Mouse (Mus musculus) liver, adult 2 months (tissue): ENCODE measurements around the gene Gm5678. TPM values are rescaled to one million over a fixed set of nuclear protein-coding genes. Genes with fewer than 3 reads are reported as not detected.

ENCODE experiments used
- DNase-seq: peaks from one replicate; pipeline ENCODE4 v3.0.0-alpha.2; 2011; ENCODE audit warnings: low read depth, low spot score; ENCODE audit errors: extremely low read depth
- H3K27ac ChIP-seq: fragments of 200-500 bp; replicated peaks from 2 replicates; pipeline ENCODE4 v1.5.1; 2012; ENCODE audit warnings: low read depth, mild to moderate bottlenecking, control low read depth, inconsistent platforms, low read length; ENCODE audit not compliant: insufficient read depth
- H3K27me3 ChIP-seq: fragments of 200-500 bp; 2 replicates; pipeline ENCODE4 v1.6.1; 2012; ENCODE audit warnings: mild to moderate bottlenecking, moderate library complexity, low read length, inconsistent platforms; ENCODE audit not compliant: control insufficient read depth, insufficient read depth
- H3K36me3 ChIP-seq: fragments of 200-500 bp; 2 replicates; pipeline ENCODE4 v1.6.1; 2012; ENCODE audit warnings: low read length, inconsistent platforms; ENCODE audit not compliant: control insufficient read depth, insufficient read depth
- H3K4me1 ChIP-seq: fragments of 200-500 bp; 2 replicates; pipeline ENCODE4 v1.6.1; 2011; ENCODE audit warnings: low read length; ENCODE audit not compliant: control insufficient read depth, insufficient read depth
- H3K4me3 ChIP-seq: fragments of 200-500 bp; 2 replicates; pipeline ENCODE4 v1.5.1; 2011; ENCODE audit warnings: low read depth, mild to moderate bottlenecking, control low read depth, low read length, moderate library complexity; ENCODE audit not compliant: insufficient read depth
- H3K79me2 ChIP-seq: fragments of 200-500 bp; 2 replicates; pipeline ENCODE4 v1.6.1; 2012; ENCODE audit warnings: inconsistent platforms, mild to moderate bottlenecking, low read length, moderate library complexity; ENCODE audit not compliant: control insufficient read depth, insufficient read depth
- H3K9ac ChIP-seq: fragments of 200-500 bp; 2 replicates; pipeline ENCODE4 v1.6.1; 2012; ENCODE audit warnings: low read depth, mild to moderate bottlenecking, control low read depth, inconsistent platforms, low read length
- CTCF ChIP-seq: fragments of 200-500 bp; IDR thresholded peaks from 2 replicates; pipeline ENCODE4 v1.5.1; 2011; ENCODE audit warnings: low read depth, low read length, control low read depth
- POLR2A ChIP-seq: fragments of 200-500 bp; IDR thresholded peaks from 2 replicates; pipeline ENCODE4 v1.6.1; 2011; ENCODE audit warnings: low read length, control low read depth; ENCODE audit not compliant: insufficient read depth; ENCODE audit errors: extremely low read depth
- WGBS: fragments of 180-500 bp; shearing (Covaris S2); methylation state at CpG from one replicate; pipeline ENCODE4 v1.1.7; 2018; 5-methylcytosine and 5-hydroxymethylcytosine counted together
- polyA plus RNA-seq: library from polyadenylated mRNA; depleted of rRNA; stranded (reverse); fragments of >200 nt; gene quantifications from 2 replicates; pipeline ENCODE4 v1.2.3, GENCODE M21; 2012; rRNA removed
- total RNA-seq: library from RNA; depleted of rRNA; stranded (reverse); fragments of >200 nt; gene quantifications from 2 replicates; pipeline ENCODE4 v1.2.3, GENCODE M21; 2014; rRNA removed

Gm5678 gene
- total and polyA plus RNA-seq, 2 experiments, result not detected

DNA sequence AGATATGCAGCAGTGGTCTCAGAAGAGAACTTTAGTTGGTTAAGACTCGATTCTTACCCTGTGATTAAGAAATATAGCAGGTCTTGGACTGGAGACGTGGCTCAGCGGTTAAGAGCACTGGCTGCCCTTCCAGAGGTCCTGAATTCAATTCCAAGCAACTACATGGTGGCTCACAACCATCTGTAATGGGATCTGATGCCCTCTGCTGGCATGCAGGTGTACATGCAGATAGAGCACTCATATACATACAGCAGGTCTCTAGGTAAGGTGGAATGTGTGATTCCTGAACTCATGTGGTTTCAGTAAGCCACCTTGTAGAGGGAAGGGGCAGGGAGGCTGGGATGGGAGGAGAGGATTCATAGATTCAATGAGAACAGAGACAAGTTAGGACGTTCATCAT is 50.3 kb downstream of the Gm5678 start:
- no peaks in the 10 kb centered on the region for H3K36me3 ChIP-seq
- peaks cover 2% of the 10 kb centered on the region; the same call in 1 of the 2 replicates for H3K27me3 ChIP-seq
- H3K4me1 ChIP-seq, result peaks cover 2% of the 10 kb centered on the region
- no peak for DNase-seq
- H3K27ac ChIP-seq, result no peak overlapping the region
- H3K79me2 ChIP-seq, result no peaks in the 10 kb centered on the region
- no peak for TF ChIP-seq CTCF
- TF ChIP-seq POLR2A, result no peak
- H3K9ac ChIP-seq, result no peak overlapping the region
- H3K4me3 ChIP-seq, result no peak overlapping the region
- WGBS, result 85% methylated on average over 4 of the region's 4 CpGs

DNA sequence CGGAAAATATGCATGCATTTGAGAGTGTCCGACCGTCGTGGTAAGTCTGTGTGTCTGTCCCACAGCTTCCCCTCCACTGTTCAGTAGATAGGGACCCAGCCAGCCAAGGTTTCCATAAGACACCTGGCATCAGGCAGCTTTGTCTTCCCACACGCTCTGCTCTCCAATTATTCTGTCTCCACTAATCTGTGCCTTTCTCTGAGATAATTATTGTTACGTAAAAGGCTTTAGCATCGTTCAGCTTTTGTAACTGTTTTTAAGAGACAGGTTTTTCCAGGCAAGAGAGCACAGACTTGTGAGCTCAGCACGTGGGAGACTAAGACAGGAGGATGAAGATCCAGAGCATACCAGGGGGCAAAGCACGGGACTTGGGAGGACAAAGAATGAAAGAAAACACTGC is 51.3 kb downstream of the Gm5678 start:
- Histone ChIP-seq H3K9ac (no peak overlapping the region), H3K27me3 (peaks cover 7% of the 10 kb centered on the region; the same call in 1 of the 2 replicates), H3K27ac (no peak overlapping the region), H3K4me3 (no peak overlapping the region), H3K79me2 (no peaks in the 10 kb centered on the region), H3K4me1 (peaks cover 5% of the 10 kb centered on the region), H3K36me3 (no peaks in the 10 kb centered on the region)
- WGBS, result 75% methylated on average over 9 of the region's 9 CpGs
- no peak for TF ChIP-seq POLR2A
- no peak for DNase-seq

Other genes with a start within 250 kb of the Gm5678 start
- gene Setd4, start 24.0 kb upstream of the Gm5678 start, total RNA-seq, result 9.7 and 10.1 TPM in 2 replicates
- gene Setd4, start 24.0 kb upstream of the Gm5678 start, polyA plus RNA-seq, result 7.9 and 10.4 TPM in 2 replicates
- 125 and 126 TPM in 2 replicates for gene Cbr1, start 22.2 kb upstream of the Gm5678 start, total RNA-seq
- gene Cbr1, start 22.2 kb upstream of the Gm5678 start, polyA plus RNA-seq, result 194 and 308 TPM in 2 replicates
- gene Cbr3, start 55.1 kb downstream of the Gm5678 start, total RNA-seq, result 0.92 and 1.8 TPM in 2 replicates
- 0.55 and 0.72 TPM in 2 replicates for gene Cbr3, start 55.1 kb downstream of the Gm5678 start, polyA plus RNA-seq
- 12.1 and 33.2 TPM in 2 replicates for gene Dop1b, start 83.8 kb downstream of the Gm5678 start, total RNA-seq
- 30.3 TPM in 2 replicates for gene Dop1b, start 83.8 kb downstream of the Gm5678 start, polyA plus RNA-seq
- 22.9 and 26.8 TPM in 2 replicates for gene Morc3, start 204.0 kb downstream of the Gm5678 start, total RNA-seq
- 2.7 and 3.1 TPM in 2 replicates for gene Morc3, start 204.0 kb downstream of the Gm5678 start, polyA plus RNA-seq